Mouse (Mus musculus): ENCODE data around the gene Ssr2.

The Ssr2 gene

GRCm38 (mm10) chr3:88623346-88624135 is 47.9 kb downstream of the Ssr2 start:
- peak overlapping the region; percentile 89 for H3K4me3 ChIP-seq (replicated peaks; ENCODE audit: low read length)
- peaks cover 44% of the 10 kb centered on the region for H3K36me3 ChIP-seq (ENCODE audit: insufficient read depth, low read length)
- peaks cover 91% of the 10 kb centered on the region for H3K4me1 ChIP-seq (replicated peaks; ENCODE audit: low read depth, low read length)
- no peaks in the 10 kb centered on the region for H3K9me3 ChIP-seq (ENCODE audit: low read length)
- no peaks in the 10 kb centered on the region for H3K27me3 ChIP-seq (ENCODE audit: insufficient read depth, low read length)
- TF ChIP-seq NANOG (IDR thresholded peaks at IDR 0.05; ENCODE audit: borderline replicate concordance, low read length) (no peak), POU5F1 (IDR thresholded peaks at IDR 0.05; ENCODE audit: borderline replicate concordance, low read length) (no peak), CTCF (conservative IDR thresholded peaks at IDR 0.05; ENCODE audit: low read length) (no peak)

GRCm38 (mm10) chr3:88624324-88624723 is 48.6 kb downstream of the Ssr2 start:
- H3K36me3 ChIP-seq (ENCODE audit: insufficient read depth, low read length): peaks cover 49% of the 10 kb centered on the region
- peak overlapping the region; percentile 89 for H3K4me3 ChIP-seq (replicated peaks; ENCODE audit: low read length)
- H3K4me1 ChIP-seq (replicated peaks; ENCODE audit: low read depth, low read length): peaks cover 91% of the 10 kb centered on the region
- no peaks in the 10 kb centered on the region for H3K9me3 ChIP-seq (ENCODE audit: low read length)
- H3K27me3 ChIP-seq (ENCODE audit: insufficient read depth, low read length): no peaks in the 10 kb centered on the region
- TF ChIP-seq NANOG (IDR thresholded peaks at IDR 0.05; ENCODE audit: borderline replicate concordance, low read length) (no peak), CTCF (conservative IDR thresholded peaks at IDR 0.05; ENCODE audit: low read length) (no peak), POU5F1 (IDR thresholded peaks at IDR 0.05; ENCODE audit: borderline replicate concordance, low read length) (no peak)

GRCm38 (mm10) chr3:88624951-88625350 is 49.3 kb downstream of the Ssr2 start:
- Histone ChIP-seq H3K27me3 (ENCODE audit: insufficient read depth, low read length) (no peaks in the 10 kb centered on the region), H3K4me1 (replicated peaks; ENCODE audit: low read depth, low read length) (peaks cover 91% of the 10 kb centered on the region), H3K9me3 (ENCODE audit: low read length) (no peaks in the 10 kb centered on the region), H3K36me3 (ENCODE audit: insufficient read depth, low read length) (peaks cover 56% of the 10 kb centered on the region), H3K4me3 (replicated peaks; ENCODE audit: low read length) (no peak overlapping the region; the same call in 1 of the 2 replicates)
- TF ChIP-seq NANOG (IDR thresholded peaks at IDR 0.05; ENCODE audit: borderline replicate concordance, low read length): no peak
- no peak for TF ChIP-seq CTCF (conservative IDR thresholded peaks at IDR 0.05; ENCODE audit: low read length)
- TF ChIP-seq POU5F1 (IDR thresholded peaks at IDR 0.05; ENCODE audit: borderline replicate concordance, low read length): no peak

- H3K27me3 ChIP-seq (ENCODE audit: insufficient read depth, low read length): no peaks in the 10 kb centered on the region
- no peak for TF ChIP-seq POU5F1 (IDR thresholded peaks at IDR 0.05; ENCODE audit: borderline replicate concordance, low read length)
- TF ChIP-seq CTCF (conservative IDR thresholded peaks at IDR 0.05; ENCODE audit: low read length): no peak
- no peak for TF ChIP-seq NANOG (IDR thresholded peaks at IDR 0.05; ENCODE audit: borderline replicate concordance, low read length)
- H3K9me3 ChIP-seq (ENCODE audit: low read length): no peaks in the 10 kb centered on the region
- H3K4me1 ChIP-seq (replicated peaks; ENCODE audit: low read depth, low read length): peaks cover 90% of the 10 kb centered on the region
- 0 out of 2 replicates have a peak overlapping the region, but pooled peaks have one; percentile 20 for H3K4me3 ChIP-seq (replicated peaks; ENCODE audit: low read length)
- H3K36me3 ChIP-seq (ENCODE audit: insufficient read depth, low read length): peaks cover 60% of the 10 kb centered on the region
These were observed 49.9 kb downstream of the Ssr2 start for GRCm38 (mm10) chr3:88625531-88625930.

GRCm38 (mm10) chr3:88626316-88626715 is 50.6 kb downstream of the Ssr2 start:
- H3K4me1 ChIP-seq (replicated peaks; ENCODE audit: low read depth, low read length): peaks cover 95% of the 10 kb centered on the region

GRCm38 (mm10) chr3:88627114-88627513 is 51.4 kb downstream of the Ssr2 start:
- no peaks in the 10 kb centered on the region for H3K9me3 ChIP-seq (ENCODE audit: low read length)
- no peaks in the 10 kb centered on the region for H3K27me3 ChIP-seq (ENCODE audit: insufficient read depth, low read length)
- H3K4me1 ChIP-seq (replicated peaks; ENCODE audit: low read depth, low read length): peaks cover 98% of the 10 kb centered on the region
- no peak overlapping the region for H3K4me3 ChIP-seq (replicated peaks; ENCODE audit: low read length)
- peaks cover 76% of the 10 kb centered on the region for H3K36me3 ChIP-seq (ENCODE audit: insufficient read depth, low read length)
- TF ChIP-seq CTCF (conservative IDR thresholded peaks at IDR 0.05; ENCODE audit: low read length) (no peak), NANOG (IDR thresholded peaks at IDR 0.05; ENCODE audit: borderline replicate concordance, low read length) (no peak), POU5F1 (IDR thresholded peaks at IDR 0.05; ENCODE audit: borderline replicate concordance, low read length) (no peak)

More at GRCm38 (mm10) chr3:88626316-88626715, 50.6 kb downstream of the Ssr2 start:
- Histone ChIP-seq H3K36me3 (ENCODE audit: insufficient read depth, low read length) (peaks cover 68% of the 10 kb centered on the region), H3K4me3 (replicated peaks; ENCODE audit: low read length) (0 out of 2 replicates have a peak overlapping the region, but pooled peaks have one; percentile 20), H3K9me3 (ENCODE audit: low read length) (no peaks in the 10 kb centered on the region), H3K27me3 (ENCODE audit: insufficient read depth, low read length) (no peaks in the 10 kb centered on the region)
- TF ChIP-seq NANOG (IDR thresholded peaks at IDR 0.05; ENCODE audit: borderline replicate concordance, low read length) (no peak), POU5F1 (IDR thresholded peaks at IDR 0.05; ENCODE audit: borderline replicate concordance, low read length) (no peak), CTCF (conservative IDR thresholded peaks at IDR 0.05; ENCODE audit: low read length) (no peak)

- Histone ChIP-seq H3K36me3 (ENCODE audit: insufficient read depth, low read length) (peaks cover 80% of the 10 kb centered on the region), H3K27me3 (ENCODE audit: insufficient read depth, low read length) (no peaks in the 10 kb centered on the region), H3K4me1 (replicated peaks; ENCODE audit: low read depth, low read length) (peaks cover 98% of the 10 kb centered on the region), H3K4me3 (replicated peaks; ENCODE audit: low read length) (no peak overlapping the region), H3K9me3 (ENCODE audit: low read length) (no peaks in the 10 kb centered on the region)
- TF ChIP-seq NANOG (IDR thresholded peaks at IDR 0.05; ENCODE audit: borderline replicate concordance, low read length) (no peak), CTCF (conservative IDR thresholded peaks at IDR 0.05; ENCODE audit: low read length) (no peak), POU5F1 (IDR thresholded peaks at IDR 0.05; ENCODE audit: borderline replicate concordance, low read length) (no peak)
These were observed 51.9 kb downstream of the Ssr2 start for GRCm38 (mm10) chr3:88627535-88627934.

- Histone ChIP-seq H3K9me3 (ENCODE audit: low read length) (no peaks in the 10 kb centered on the region), H3K27me3 (ENCODE audit: insufficient read depth, low read length) (no peaks in the 10 kb centered on the region), H3K4me1 (replicated peaks; ENCODE audit: low read depth, low read length) (peaks cover 98% of the 10 kb centered on the region), H3K36me3 (ENCODE audit: insufficient read depth, low read length) (peaks cover 92% of the 10 kb centered on the region), H3K4me3 (replicated peaks; ENCODE audit: low read length) (no peak overlapping the region)
- TF ChIP-seq NANOG (IDR thresholded peaks at IDR 0.05; ENCODE audit: borderline replicate concordance, low read length) (no peak), CTCF (conservative IDR thresholded peaks at IDR 0.05; ENCODE audit: low read length) (no peak), POU5F1 (IDR thresholded peaks at IDR 0.05; ENCODE audit: borderline replicate concordance, low read length) (no peak)
These were observed 53.1 kb downstream of the Ssr2 start for GRCm38 (mm10) chr3:88628766-88629165.

Data from E14TG2a.4 (cell line).